8 mouse cellular contexts compared by ENCODE assay signal in the genomic region with DNA sequence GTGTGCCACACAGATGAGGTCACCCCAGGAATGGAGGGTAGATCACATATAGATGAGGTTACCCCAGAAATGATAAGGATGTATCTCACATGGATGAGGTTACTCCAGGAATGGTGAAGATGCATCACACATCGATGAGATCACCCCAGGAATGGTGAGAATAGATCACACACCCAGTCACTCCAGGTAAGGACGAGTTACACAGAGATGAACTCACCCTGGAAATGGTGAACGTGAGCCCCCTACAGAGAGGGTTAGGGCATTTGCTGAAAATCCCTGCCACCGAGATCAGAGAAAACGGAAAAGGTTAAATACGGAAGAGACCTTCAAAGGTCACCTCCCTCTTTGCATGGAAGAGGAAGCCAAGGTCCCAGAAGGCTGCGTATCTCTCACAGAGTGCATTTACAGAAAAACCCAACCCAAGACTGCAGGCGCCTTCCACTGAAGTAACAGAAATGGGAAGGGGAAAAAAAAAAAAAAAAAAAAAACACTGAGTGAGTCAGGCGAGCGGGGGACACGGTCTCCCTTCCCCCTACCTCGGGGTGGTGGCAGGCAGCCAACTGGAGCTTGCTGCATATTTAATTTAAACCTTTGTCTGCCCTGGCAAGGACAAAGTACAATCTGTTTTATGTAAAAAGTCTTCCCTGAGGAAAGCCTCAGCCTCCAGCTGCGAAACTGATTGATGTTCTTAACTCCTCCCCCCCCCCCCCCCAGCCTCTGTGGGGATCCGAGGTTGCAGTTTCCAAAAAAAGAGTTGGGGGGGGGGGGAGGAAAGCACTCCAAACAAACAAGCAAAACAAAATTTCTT.
A peak's percentile ranks its signal among the peaks of the same experiment; 100 is the strongest.
DNase-seq lines count a peak whose midpoint lies in the region; ATAC-seq lines count a peak whose summit lies in the region.

No protein-coding gene starts in this region.

- peak overlapping the region; percentile 26; the same call in 1 of the 2 replicates for H3K9ac ChIP-seq in hindbrain, embryonic 14.5 days

- H3K36me3 ChIP-seq in hindbrain, embryonic 14.5 days (replicated peaks; ENCODE audit: control insufficient read depth, insufficient read depth), result no peaks in the 10 kb centered on the region

- ATAC-seq in hindbrain, embryonic 14.5 days (ENCODE audit: low FRiP score), result peak; percentile 81

- H3K4me2 ChIP-seq in hindbrain, embryonic 14.5 days (replicated peaks), result peak overlapping the region; percentile 39

- H3K27ac ChIP-seq in hindbrain, embryonic 14.5 days, result peak overlapping the region; percentile 89

- peaks cover 27% of the 10 kb centered on the region for H3K4me1 ChIP-seq in hindbrain, embryonic 14.5 days (replicated peaks; ENCODE audit: control insufficient read depth, insufficient read depth, low read length)

- WGBS in hindbrain, embryonic 14.5 days, result under 1% methylated on average over 14 of the region's 14 CpGs

- H3K9me3 ChIP-seq in hindbrain, embryonic 14.5 days (ENCODE audit: control insufficient read depth, low read length), result no peaks in the 10 kb centered on the region

- peak; percentile 97 for DNase-seq in ZHBTc4 (ENCODE audit: low read depth, low spot score)
- DNase-seq in cerebellum, postnatal 25 days, result peak; percentile 69 to 80
- DNase-seq in gastrocnemius, adult 18-20 months (ENCODE audit: low spot score), result peak; percentile 71
- DNase-seq in hindbrain, embryonic 14.5 days (ENCODE audit: low spot score), result peak; percentile 91
- DNase-seq in layer of hippocampus, postnatal 36 days, result peak; percentile 76 to 78
- peak; percentile 78 for DNase-seq in lung, postnatal 14 days
- peak; percentile 66 for DNase-seq in retina, embryonic 14.5 days (ENCODE audit: low spot score)
- DNase-seq in yolk sac, embryonic 10.5 days (ENCODE audit: low spot score), result peak; percentile 74

- no peaks in the 10 kb centered on the region for H3K27me3 ChIP-seq in hindbrain, embryonic 14.5 days (ENCODE audit: control insufficient read depth, insufficient read depth, low read length)

- H3K4me3 ChIP-seq in hindbrain, embryonic 14.5 days (replicated peaks; ENCODE audit: low read length), result 0 out of 2 replicates have a peak overlapping the region, but pooled peaks have one; percentile 0

Comparison
In these comparisons a context has a peak if more than half of its experiments do, and no peak if none do; other contexts are left out.
1. Peak in every context shown above with its lines: DNase-seq, ATAC-seq, H3K4me3 ChIP-seq and H3K27ac ChIP-seq.